Mouse (Mus musculus) frontal cortex, postnatal 10 days (tissue): ENCODE measurements around the gene Mlh3.

Source experiments
- DNase-seq, 2 experiments: peaks; one replicate each; pipeline ENCODE4 v3.0.0; 2022; ENCODE audit warnings: low spot score in 2 of 2, mixed read lengths in 1 of 2

Mlh3 gene

DNA sequence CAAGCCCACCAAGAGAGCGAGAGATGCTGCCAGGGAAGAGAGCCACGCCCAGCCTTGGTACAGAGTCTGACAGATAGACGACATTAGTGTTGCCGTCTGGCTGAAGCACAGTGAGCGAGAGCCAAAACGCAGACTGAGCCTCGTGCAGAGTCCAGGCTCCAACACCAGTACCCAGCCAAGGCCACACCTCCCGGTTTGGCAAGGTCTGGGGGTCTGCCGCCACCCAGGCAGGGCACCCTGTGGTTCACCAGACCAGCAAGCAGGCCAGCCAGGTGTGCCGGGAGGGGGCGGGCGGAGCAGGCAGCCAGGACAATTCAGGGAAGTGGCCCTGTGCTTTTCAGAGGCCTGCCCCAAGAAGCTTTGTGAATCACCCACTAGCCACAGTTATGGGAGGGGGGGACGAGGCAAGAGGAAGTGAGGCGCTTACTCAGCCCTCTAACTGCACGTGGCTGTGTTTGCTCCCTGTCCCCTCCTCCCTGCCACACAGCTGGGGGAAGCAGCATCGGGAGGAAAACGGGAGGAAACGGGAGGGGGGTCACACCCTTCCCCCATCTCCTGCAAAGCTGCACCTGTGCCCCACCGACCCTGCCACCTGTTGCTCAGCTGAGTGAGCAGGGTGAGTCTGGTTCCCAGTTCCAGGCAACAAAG, 77.8 kb downstream of the Mlh3 start:
- DNase-seq, result no peak

DNA sequence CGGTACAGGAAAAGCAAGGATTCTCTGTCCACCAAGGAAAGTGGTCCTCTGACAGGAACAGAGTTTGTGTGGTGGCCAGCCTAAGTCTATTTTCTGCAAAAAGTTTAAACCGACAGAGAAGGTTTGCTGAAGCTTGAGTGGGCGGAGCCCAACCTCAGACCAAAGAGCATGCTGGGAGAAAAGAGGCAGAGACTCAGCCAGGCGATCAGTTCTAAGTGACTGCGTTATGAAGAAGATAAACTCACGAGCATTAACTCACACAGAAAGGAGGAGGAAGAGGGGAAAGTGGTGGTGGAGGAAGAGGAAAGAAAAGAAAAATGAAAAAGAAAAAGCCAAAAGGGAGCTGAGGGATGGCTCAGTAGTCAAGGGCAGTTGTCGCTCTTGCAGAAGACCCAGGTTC, 80.1 kb downstream of the Mlh3 start:
- DNase-seq, result no peak

DNA sequence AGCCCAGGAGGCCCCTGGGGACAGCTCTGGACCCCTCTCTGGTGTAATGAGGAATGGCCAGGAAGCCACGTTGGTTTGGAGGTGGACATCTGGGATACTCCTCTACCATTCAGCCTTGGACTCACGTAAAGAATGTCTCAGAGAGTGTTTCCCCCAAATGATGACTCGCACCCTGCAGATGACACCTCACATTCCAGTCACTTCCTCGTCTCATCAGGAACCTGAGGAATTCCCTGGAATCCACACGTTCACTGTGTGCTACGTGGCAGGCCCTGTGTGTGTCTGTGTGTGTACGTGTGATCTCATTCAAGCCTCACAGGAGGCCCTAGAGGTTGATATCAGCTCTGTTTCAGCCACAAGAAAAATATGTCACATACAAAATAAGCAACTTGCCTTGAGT, 84.0 kb downstream of the Mlh3 start:
- DNase-seq, result no peak

DNA sequence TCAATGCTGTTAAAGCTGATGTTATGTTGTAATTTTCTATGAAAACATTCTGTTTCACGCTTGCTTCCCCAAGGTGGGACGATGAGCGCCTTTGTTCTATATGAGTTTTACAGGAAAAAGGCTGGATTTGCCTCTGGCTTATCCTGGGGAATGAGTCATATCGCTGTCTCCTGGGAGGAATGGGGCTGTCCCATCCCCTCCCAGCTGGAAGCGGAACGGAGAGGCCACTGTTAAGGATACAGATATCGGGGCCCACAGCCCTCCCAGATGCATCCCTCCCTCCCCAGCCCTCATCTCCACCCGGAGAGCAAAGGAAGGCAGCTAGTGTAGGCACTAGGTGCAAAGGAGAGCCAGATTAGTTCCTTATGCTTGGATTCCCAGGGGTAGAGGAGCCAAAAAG, 84.6 kb downstream of the Mlh3 start:
- DNase-seq, result no peak
